Mouse (Mus musculus) gastrocnemius, adult 8-10 months (tissue): ENCODE data around the gene Tbcb. TPM values are rescaled to one million over a fixed set of nuclear protein-coding genes. Genes with fewer than 3 reads are reported as not detected.
"Not testable (repeated sequence)": the region's sequence is repeated elsewhere in the genome, so short reads cannot be mapped to it uniquely, and the experiment has no call there.

Experiments used
- DNase-seq, 2 experiments: peaks; one replicate each; pipeline ENCODE4 v3.0.0; 2022; ENCODE audit warnings: low spot score in 2 of 2
- total RNA-seq, 4 experiments: library from RNA; stranded (reverse); gene quantifications; 2 replicates each; pipeline ENCODE4 v1.2.4; 2022

Gene Tbcb
- total RNA-seq, 4 experiments from 2014 or later: 26.8 to 38.6 (median 31.1) TPM

GRCm38 (mm10) chr7:30194101-30194831 lies 37.8 kb downstream of the Tbcb start:
- DNase-seq: no peak

- DNase-seq: peak; percentile 56 to 63
Observed at GRCm38 (mm10) chr7:30193581-30194100, 38.4 kb downstream of the Tbcb start.

GRCm38 (mm10) chr7:30193013-30193412 lies 39.1 kb downstream of the Tbcb start:
- DNase-seq: no peak

- no peak for DNase-seq
Observed at GRCm38 (mm10) chr7:30192088-30192487, 40.0 kb downstream of the Tbcb start.

- no peak for DNase-seq
Observed at GRCm38 (mm10) chr7:30189116-30189491, 43.0 kb downstream of the Tbcb start.

- no peak for DNase-seq
Observed at GRCm38 (mm10) chr7:30188344-30189115, 43.5 kb downstream of the Tbcb start.

- no peak for DNase-seq
Observed at GRCm38 (mm10) chr7:30184641-30185348, 47.3 kb downstream of the Tbcb start.

- peak; percentile 91 to 92 for DNase-seq
Observed at GRCm38 (mm10) chr7:30183879-30184289, 48.2 kb downstream of the Tbcb start, which contains the start of gene Cox7a1. Gene Cox7a1 (plus strand): TSS chr7:30184144.

GRCm38 (mm10) chr7:30183189-30183588 lies 48.9 kb downstream of the Tbcb start:
- DNase-seq: not testable (repeated sequence)

- not testable (repeated sequence) for DNase-seq
Observed at GRCm38 (mm10) chr7:30181929-30182328, 50.1 kb downstream of the Tbcb start.

- peak; percentile 47 to 48 for DNase-seq
Observed at GRCm38 (mm10) chr7:30181308-30181707, 50.8 kb downstream of the Tbcb start.

GRCm38 (mm10) chr7:30178256-30178655 lies 53.8 kb downstream of the Tbcb start:
- DNase-seq: no peak

- DNase-seq: no peak
Observed at GRCm38 (mm10) chr7:30176474-30176873, 55.6 kb downstream of the Tbcb start.

Other genes with a start within 250 kb of the Tbcb start
- 10 to 100 TPM; 10.9 to 22.2 (median 12.3) TPM for gene Zfp568, start 248.3 kb downstream of the Tbcb start, total RNA-seq
- 1 to 10 TPM; 1.2 to 2.1 (median 1.6) TPM for gene Zfp14, start 180.9 kb downstream of the Tbcb start, total RNA-seq
- 1 to 10 TPM in 3 of 4 experiments, under 1 TPM in 1; 0.19 to 2.2 (median 1.6) TPM for gene Zfp82, start 159.4 kb downstream of the Tbcb start, total RNA-seq
- 1 to 10 TPM in 1 of 4 experiments, not detected in 3; 1.9 TPM for gene Gm26920, start 141.9 kb downstream of the Tbcb start, total RNA-seq
- gene Zfp566, start 141.7 kb downstream of the Tbcb start, total RNA-seq: 1 to 10 TPM; 2.3 to 3.7 (median 3.0) TPM
- gene Zfp260, start 137.5 kb downstream of the Tbcb start, total RNA-seq: 10 to 100 TPM; 34.0 to 49.3 (median 42.0) TPM
- 1 to 10 TPM in 1 of 4 experiments, under 1 TPM in 3; 0.87 to 1.1 (median 0.95) TPM for gene Zfp382, start 110.3 kb downstream of the Tbcb start, total RNA-seq
- gene Zfp146, start 62.5 kb downstream of the Tbcb start, total RNA-seq: 10 to 100 TPM; 22.6 to 31.4 (median 26.4) TPM
- 100 to 1,000 TPM; 730 to 997 (median 888) TPM for gene Cox7a1, start 48.1 kb downstream of the Tbcb start, total RNA-seq
- 100 to 1,000 TPM; 164 to 196 (median 175) TPM for gene Capns1, start 33.5 kb downstream of the Tbcb start, total RNA-seq
- gene Polr2i, start 324 bp downstream of the Tbcb start, total RNA-seq: 10 to 100 TPM; 55.8 to 67.4 (median 62.3) TPM
- not detected for gene Ovol3, start 3.5 kb upstream of the Tbcb start, total RNA-seq
- not detected for gene Thap8, start 47.8 kb upstream of the Tbcb start, total RNA-seq
- 1 to 10 TPM in 3 of 4 experiments, under 1 TPM in 1; 0.90 to 2.3 (median 1.4) TPM for gene Wdr62, start 48.1 kb upstream of the Tbcb start, total RNA-seq
- gene Clip3, start 59.5 kb upstream of the Tbcb start, total RNA-seq: 1 to 10 TPM; 1.1 to 7.3 (median 3.4) TPM
- gene Alkbh6, start 76.4 kb upstream of the Tbcb start, total RNA-seq: 10 to 100 TPM; 21.4 to 31.1 (median 26.4) TPM
- gene Syne4, start 82.5 kb upstream of the Tbcb start, total RNA-seq: 1 to 10 TPM in 2 of 4 experiments, under 1 TPM in 1, not detected in 1; 0.73 to 1.7 (median 1.3) TPM
- under 1 TPM; 0.32 to 0.92 (median 0.53) TPM for gene E130208F15Rik, start 89.5 kb upstream of the Tbcb start, total RNA-seq
- 1 to 10 TPM; 5.9 to 8.7 (median 7.5) TPM for gene Sdhaf1, start 91.6 kb upstream of the Tbcb start, total RNA-seq
- 1 to 10 TPM; 4.5 to 7.5 (median 5.6) TPM for gene Lrfn3, start 130.5 kb upstream of the Tbcb start, total RNA-seq
- 1 to 10 TPM in 2 of 4 experiments, under 1 TPM in 2; 0.82 to 5.5 (median 2.1) TPM for gene Tyrobp, start 181.5 kb upstream of the Tbcb start, total RNA-seq
- gene Hcst, start 187.6 kb upstream of the Tbcb start, total RNA-seq: not detected
- under 1 TPM in 1 of 4 experiments, not detected in 3; 0.40 TPM for gene Nfkbid, start 189.5 kb upstream of the Tbcb start, total RNA-seq
- gene Aplp1, start 213.3 kb upstream of the Tbcb start, total RNA-seq: 1 to 10 TPM in 1 of 4 experiments, under 1 TPM in 3; 0.46 to 1.5 (median 0.71) TPM
- gene Kirrel2, start 225.4 kb upstream of the Tbcb start, total RNA-seq: not detected
- not detected for gene Nphs1, start 226.0 kb upstream of the Tbcb start, total RNA-seq